Mouse (Mus musculus) midbrain, embryonic 10.5 days (tissue): Measurements from ENCODE around the gene Olfr464. TPM values are rescaled to one million over a fixed set of nuclear protein-coding genes. Genes with fewer than 3 reads are reported as not detected.

ENCODE experiments used
- polyA plus RNA-seq: library from polyadenylated mRNA; unstranded; fragments of >200 nt; fragmentation: Nextera tagmentation; extraction: Ambion mirVana; gene quantifications from 2 replicates; pipeline ENCODE4 v1.2.1, GENCODE M21; 2016

Olfr464 gene
- polyA plus RNA-seq, 1 experiment from 2014 or later, result not detected

Other genes with a start within 250 kb of the Olfr464 start
- 157 and 171 TPM in 2 replicates for gene Supt4a, start 183.4 kb downstream of the Olfr464 start, polyA plus RNA-seq
- gene Tspoap1, start 160.4 kb downstream of the Olfr464 start, polyA plus RNA-seq, result 8.2 and 14.7 TPM in 2 replicates
- gene Mpo, start 127.4 kb downstream of the Olfr464 start, polyA plus RNA-seq, result 2.5 and 2.7 TPM in 2 replicates
- gene Lpo, start 92.7 kb downstream of the Olfr464 start, polyA plus RNA-seq, result 0.20 and 0.56 TPM in 2 replicates
- gene Mks1, start 67.8 kb downstream of the Olfr464 start, polyA plus RNA-seq, result 18.1 and 18.8 TPM in 2 replicates
- gene Epx, start 45.4 kb downstream of the Olfr464 start, polyA plus RNA-seq, result not detected in 2 replicates
- not detected in 2 replicates for gene Olfr462, start 28.7 kb downstream of the Olfr464 start, polyA plus RNA-seq
- not detected in 2 replicates for gene Olfr463, start 23.6 kb downstream of the Olfr464 start, polyA plus RNA-seq
- 28.1 and 29.1 TPM in 2 replicates for gene Dynll2, start 66.6 kb upstream of the Olfr464 start, polyA plus RNA-seq
- gene Srsf1, start 126.4 kb upstream of the Olfr464 start, polyA plus RNA-seq, result 413 and 417 TPM in 2 replicates
- 70.5 and 73.9 TPM in 2 replicates for gene Vezf1, start 147.3 kb upstream of the Olfr464 start, polyA plus RNA-seq
- gene Cuedc1, start 177.1 kb upstream of the Olfr464 start, polyA plus RNA-seq, result 26.4 and 27.2 TPM in 2 replicates